In the genomic region with DNA sequence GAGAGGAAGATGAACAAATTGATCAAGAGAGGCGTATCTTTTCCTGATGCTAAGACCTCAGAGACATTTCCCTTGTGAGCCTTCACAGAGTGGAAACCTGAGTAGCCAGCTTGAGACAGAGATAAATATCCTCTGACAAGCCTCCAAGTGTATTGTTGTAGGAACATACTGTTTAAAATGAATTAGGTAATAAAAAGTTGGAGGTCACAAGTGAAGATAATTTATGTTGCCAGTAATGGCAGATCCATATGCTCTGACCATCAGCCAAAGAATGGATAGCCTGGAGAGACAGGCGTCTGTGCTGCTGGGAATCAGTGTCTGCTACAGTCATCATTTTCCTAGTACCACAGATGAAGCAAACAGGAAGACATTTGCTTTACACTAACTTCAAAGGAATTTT, we compare ENCODE assay signal across 17 mouse cellular contexts. TPM values are rescaled to one million over a fixed set of nuclear protein-coding genes. Genes with fewer than 3 reads are reported as not detected.
DNase-seq lines count a peak whose midpoint lies in the region; ATAC-seq and TF ChIP-seq lines count a peak whose summit lies in the region.
"Had no signal": no experiment of that assay in that cellular context is flagged by ENCODE, and none has a peak within 500 bp of the region (broad histone marks: within the 10 kb centered on the region; RNA-seq: fewer than 3 reads in every experiment).

No protein-coding gene starts in this region.

- H3K79me2 ChIP-seq in heart, adult 2 months (replicated peaks; ENCODE audit: control insufficient read depth, insufficient read depth, low read length) = no peaks in the 10 kb centered on the region

- H3K9me3 ChIP-seq in kidney, embryonic 15.5 days (replicated peaks) = no peaks in the 10 kb centered on the region
- H3K9me3 ChIP-seq: heart, embryonic 10.5 days; lung, embryonic 15.5 days had no signal

- DNase-seq in heart, adult 2 months = no peak
- no peak for DNase-seq in heart, adult 9 months (ENCODE audit: low spot score in 2 of 2)
- DNase-seq in kidney, postnatal 14 days = no peak
- DNase-seq in 3T3-L1 (ENCODE audit: low read depth, low spot score) = peak; percentile 28
- no peak for DNase-seq in right cerebral cortex, postnatal 4 days
- no peak for DNase-seq in cerebellum, adult 2 months
- DNase-seq: B cell, adult 2 months; cerebellum, adult 11 months; cerebellum, postnatal 36 days; kidney, adult 8-10 months; thymus, adult 18-20 months had no signal

- H3K4me1 ChIP-seq in heart, adult 2 months (ENCODE audit: control insufficient read depth, insufficient read depth, low read length) = peaks cover 9% of the 10 kb centered on the region
- peaks cover 29% of the 10 kb centered on the region for H3K4me1 ChIP-seq in kidney, embryonic 15.5 days
- H3K4me1 ChIP-seq in embryonic fibroblast, embryonic 13.5 days (ENCODE audit: control insufficient read depth, insufficient read depth, low read length) = 0 out of 2 replicates have a peak, but pooled peaks cover 10% of the 10 kb centered on the region
- peaks cover 5% of the 10 kb centered on the region; the same call in 1 of the 2 replicates for H3K4me1 ChIP-seq in cerebellum, adult 2 months (ENCODE audit: control insufficient read depth, insufficient read depth, low read length)

- intact Hi-C loops in heart, adult 2 months (cut with DNase I) = loop anchor here (10.0 kb wide), 1 partner anchor 530 kb away; no protein-coding TSS in a partner anchor

- H3K9ac ChIP-seq in heart, adult 2 months (ENCODE audit: low read depth, low read length) = no peak overlapping the region
- H3K9ac ChIP-seq in kidney, embryonic 15.5 days = no peak overlapping the region
- H3K9ac ChIP-seq: lung, embryonic 15.5 days had no signal

- TF ChIP-seq EP300 in heart, adult 2 months (IDR thresholded peaks at IDR 0.05; ENCODE audit: insufficient read depth, low read depth, low read length) = no peak

- H3K27me3 ChIP-seq in heart, adult 2 months (ENCODE audit: control insufficient read depth, insufficient read depth, low read length) = no peaks in the 10 kb centered on the region
- H3K27me3 ChIP-seq in kidney, embryonic 15.5 days = no peaks in the 10 kb centered on the region
- H3K27me3 ChIP-seq in cerebellum, adult 2 months (ENCODE audit: control insufficient read depth, insufficient read depth, low read length) = no peaks in the 10 kb centered on the region
- H3K27me3 ChIP-seq: lung, embryonic 15.5 days had no signal

- no peak for TF ChIP-seq CTCF in heart, adult 2 months (IDR thresholded peaks at IDR 0.05)
- TF ChIP-seq CTCF in embryonic fibroblast, embryonic 13.5 days (IDR thresholded peaks at IDR 0.05; ENCODE audit: borderline replicate concordance, insufficient read depth, low read length) = no peak
- no peak for TF ChIP-seq CTCF in cerebellum, adult 2 months (IDR thresholded peaks at IDR 0.05; ENCODE audit: borderline replicate concordance, insufficient read depth, low read depth, low read length)

- peaks cover 4% of the 10 kb centered on the region for H3K36me3 ChIP-seq in heart, adult 2 months (ENCODE audit: control insufficient read depth, insufficient read depth, low read length)
- H3K36me3 ChIP-seq in kidney, embryonic 15.5 days = no peaks in the 10 kb centered on the region
- H3K36me3 ChIP-seq: heart, embryonic 10.5 days; lung, embryonic 15.5 days had no signal

- TF ChIP-seq POLR2A in heart, adult 2 months (IDR thresholded peaks at IDR 0.05; ENCODE audit: insufficient read depth, low read depth, low read length) = no peak
- TF ChIP-seq POLR2A in embryonic fibroblast, embryonic 13.5 days (IDR thresholded peaks at IDR 0.05; ENCODE audit: low read depth, low read length) = no peak
- TF ChIP-seq POLR2A in cerebellum, adult 2 months (IDR thresholded peaks at IDR 0.05; ENCODE audit: borderline replicate concordance, insufficient read depth, low read length) = no peak

- 41% methylated on average over 2 of the region's 2 CpGs for WGBS in heart, adult 2 months
- 40% methylated on average over 2 of the region's 2 CpGs for WGBS in kidney, embryonic 15.5 days
- WGBS in cerebellum, adult 2 months = 81% methylated on average over 2 of the region's 2 CpGs

- H3K27ac ChIP-seq in heart, adult 2 months = peak overlapping the region; percentile 66
- peak overlapping the region; percentile 68; the same call in 1 of the 2 replicates for H3K27ac ChIP-seq in kidney, embryonic 15.5 days
- peak overlapping the region; percentile 57 for H3K27ac ChIP-seq in embryonic fibroblast, embryonic 13.5 days (ENCODE audit: insufficient read depth, low read length)
- H3K27ac ChIP-seq in cerebellum, adult 2 months (ENCODE audit: insufficient read depth, low read length) = no peak overlapping the region
- H3K27ac ChIP-seq: heart, embryonic 10.5 days had no signal

- H3K4me3 ChIP-seq in heart, adult 2 months = no peak overlapping the region
- H3K4me3 ChIP-seq in kidney, embryonic 15.5 days (replicated peaks) = no peak overlapping the region
- H3K4me3 ChIP-seq in embryonic fibroblast, embryonic 13.5 days (ENCODE audit: insufficient read depth, low read length) = no peak overlapping the region
- H3K4me3 ChIP-seq in cerebellum, adult 2 months (replicated peaks; ENCODE audit: insufficient read depth, low read depth, low read length) = no peak overlapping the region
- H3K4me3 ChIP-seq: heart, embryonic 10.5 days; lung, embryonic 15.5 days had no signal

- no peak overlapping the region for H3K4me2 ChIP-seq in kidney, embryonic 15.5 days
- H3K4me2 ChIP-seq: lung, embryonic 15.5 days had no signal

- ATAC-seq in kidney, embryonic 15.5 days (replicated peaks; ENCODE audit: low FRiP score) = no peak
- ATAC-seq: forebrain, embryonic 14.5 days; hindbrain, embryonic 16.5 days had no signal

RNA-seq across cellular contexts. Expression of a gene that starts 2.0 kb away (rescaled TPM):
- 10 to 100 TPM; 20.0 to 21.7 TPM for total RNA-seq in heart, adult 2 months (2021)
- 5.6 and 10.0 TPM in 2 replicates for polyA plus RNA-seq in heart, adult 2 months (2012; rRNA removed)
- polyA plus RNA-seq in kidney, embryonic 15.5 days (2015; fragmentation: Nextera tagmentation; extraction: Ambion mirVana) = 34.3 and 36.9 TPM in 2 replicates
- 74.9 and 92.9 TPM in 2 replicates for polyA plus RNA-seq in embryonic fibroblast, embryonic 13.5 days (2011; ENCODE audit: insufficient read length, low read depth, missing spikeins)
- polyA plus RNA-seq in cerebellum, adult 2 months (2012; rRNA removed) = 22.7 and 22.9 TPM in 2 replicates

RNA-seq across cellular contexts. Expression of a gene that starts 2.6 kb away (rescaled TPM):
- total RNA-seq in heart, adult 2 months (2021) = 1 to 10 TPM; 4.0 TPM
- 2.9 and 3.5 TPM in 2 replicates for polyA plus RNA-seq in heart, adult 2 months (2012; rRNA removed)
- polyA plus RNA-seq in kidney, embryonic 15.5 days (2015; fragmentation: Nextera tagmentation; extraction: Ambion mirVana) = 5.4 and 7.7 TPM in 2 replicates
- polyA plus RNA-seq in embryonic fibroblast, embryonic 13.5 days (2011; ENCODE audit: insufficient read length, low read depth, missing spikeins) = 10.4 and 11.5 TPM in 2 replicates
- 79.9 and 85.5 TPM in 2 replicates for polyA plus RNA-seq in cerebellum, adult 2 months (2012; rRNA removed)
